Mouse (Mus musculus): ENCODE measurements around the gene Lingo4. TPM values are rescaled to one million over a fixed set of nuclear protein-coding genes. Genes with fewer than 3 reads are reported as not detected.
A peak's percentile ranks its signal among the peaks of the same experiment; 100 is the strongest.

Gene Lingo4
- total and polyA plus RNA-seq, 3 experiments, result not detected

GRCm38 (mm10) chr3:94441182-94441581 lies 42.9 kb downstream of the Lingo4 start:
- Histone ChIP-seq H3K4me2 (ENCODE audit: insufficient read depth, low read depth, poor library complexity, severe bottlenecking) (no peak overlapping the region), H3K27me3 (replicated peaks) (peaks cover 1% of the 10 kb centered on the region), H3K36me3 (replicated peaks in 1 of 2; ENCODE audit: control insufficient read depth in 1 of 2, insufficient read depth in 1 of 2, low read length in 1 of 2) (peaks cover 11 to 20% of the 10 kb centered on the region in 2 experiments), H3K9me3 (replicated peaks; ENCODE audit: low read length) (no peaks in the 10 kb centered on the region), H3K4me3 (replicated peaks in 1 of 3; ENCODE audit: low read depth in 2 of 3, low read length in 2 of 3, poor library complexity in 1 of 3) (no peak overlapping the region), H3K4me1 (ENCODE audit: control insufficient read depth in 1 of 2, insufficient read depth in 2 of 2) (peaks cover 6 to 14% of the 10 kb centered on the region in 2 experiments; a peak in 3 of 4 replicates), H3K9ac (ENCODE audit: insufficient read depth, low read depth) (no peak overlapping the region), H3K27ac (ENCODE audit: insufficient read depth, low read depth) (no peak overlapping the region), H3K79me2 (replicated peaks; ENCODE audit: control insufficient read depth, extremely low read depth, insufficient read depth, poor library complexity, severe bottlenecking) (peaks cover 15% of the 10 kb centered on the region)
- TF ChIP-seq NRF1 (IDR thresholded peaks at IDR 0.05; ENCODE audit: low read depth, low read length) (no peak), CTCF (conservative IDR thresholded peaks at IDR 0.05 in 1 of 2, IDR thresholded peaks at IDR 0.05 in 1 of 2; ENCODE audit: low read depth in 2 of 2, low read length in 2 of 2) (peak; percentile 49 to 60), PAX5 (IDR thresholded peaks at IDR 0.05; ENCODE audit: low read length) (no peak), RAD21 (IDR thresholded peaks at IDR 0.05; ENCODE audit: low read depth, low read length) (peak; percentile 20), ZNF384 (IDR thresholded peaks at IDR 0.05; ENCODE audit: low read depth, low read length) (no peak), MAZ (IDR thresholded peaks at IDR 0.05; ENCODE audit: low read depth, low read length) (no peak), SMC3 (IDR thresholded peaks at IDR 0.05; ENCODE audit: low read depth, low read length) (peak; percentile 34), IRF4 (IDR thresholded peaks at IDR 0.05; ENCODE audit: low read depth, low read length) (no peak), NELFE (IDR thresholded peaks at IDR 0.05; ENCODE audit: low read depth, low read length) (no peak)
- in situ Hi-C loops (cut with MboI; ENCODE audit: low pct_ligation_motif_present, low pct_unique_long_range_greater_than_20kb, low sequenced_read_pairs), result no loop called here
- DNase-seq (ENCODE audit: extremely low read depth), result peak; percentile 47
- dilution Hi-C loops (cut with MboI; ENCODE audit: extremely low pct_ligation_motif_present, extremely low pct_unique_long_range_greater_than_20kb, low sequenced_read_pairs), result no loop called here

GRCm38 (mm10) chr3:94442951-94443596 lies 44.8 kb downstream of the Lingo4 start, which contains the start of gene Mrpl9:
Gene Mrpl9 (plus strand): TSS chr3:94443318.
- H3K27me3 ChIP-seq (replicated peaks), result peaks cover 1% of the 10 kb centered on the region
- H3K36me3 ChIP-seq (replicated peaks in 1 of 2; ENCODE audit: control insufficient read depth in 1 of 2, insufficient read depth in 1 of 2, low read length in 1 of 2), result peaks cover 27 to 38% of the 10 kb centered on the region in 2 experiments
- peaks cover 6 to 14% of the 10 kb centered on the region in 2 experiments; a peak in 3 of 4 replicates for H3K4me1 ChIP-seq (ENCODE audit: control insufficient read depth in 1 of 2, insufficient read depth in 2 of 2)
- peak within 1 kb of the TSS; percentile 93 to 98 (median 96) for H3K4me3 ChIP-seq (replicated peaks in 1 of 3; ENCODE audit: low read depth in 2 of 3, low read length in 2 of 3, poor library complexity in 1 of 3)
- peak within 1 kb of the TSS; percentile 71 for H3K4me2 ChIP-seq (ENCODE audit: insufficient read depth, low read depth, poor library complexity, severe bottlenecking)
- peak within 1 kb of the TSS; percentile 75 for H3K9ac ChIP-seq (ENCODE audit: insufficient read depth, low read depth)
- H3K9me3 ChIP-seq (replicated peaks; ENCODE audit: low read length), result peaks cover 4% of the 10 kb centered on the region
- in situ Hi-C loops (cut with MboI; ENCODE audit: low pct_ligation_motif_present, low pct_unique_long_range_greater_than_20kb, low sequenced_read_pairs) (no loop called here), dilution Hi-C loops (cut with MboI; ENCODE audit: extremely low pct_ligation_motif_present, extremely low pct_unique_long_range_greater_than_20kb, low sequenced_read_pairs) (no loop called here)
- H3K79me2 ChIP-seq (replicated peaks; ENCODE audit: control insufficient read depth, extremely low read depth, insufficient read depth, poor library complexity, severe bottlenecking), result peaks cover 15% of the 10 kb centered on the region
- DNase-seq (ENCODE audit: extremely low read depth), result peak; percentile 93
- H3K27ac ChIP-seq (ENCODE audit: insufficient read depth, low read depth), result peak within 1 kb of the TSS; percentile 2; the same call in 1 of the 2 replicates
- peak; percentile 90 for TF ChIP-seq MAX (IDR thresholded peaks at IDR 0.05; ENCODE audit: low read length)
- no peak for TF ChIP-seq JUN (IDR thresholded peaks at IDR 0.05; ENCODE audit: insufficient read depth, low read depth, low read length)
- TF ChIP-seq CHD1 (IDR thresholded peaks at IDR 0.05; ENCODE audit: low read depth, low read length), result no peak
- no peak for TF ChIP-seq E2F4 (IDR thresholded peaks at IDR 0.05; ENCODE audit: insufficient replicate concordance, low read depth, low read length)
- TF ChIP-seq RAD21 (IDR thresholded peaks at IDR 0.05; ENCODE audit: low read depth, low read length), result no peak
- 0 out of 2 replicates have a peak, but pooled peaks have one; percentile 41 for TF ChIP-seq MYC (IDR thresholded peaks at IDR 0.05; ENCODE audit: low read depth, low read length)
- TF ChIP-seq SIN3A (IDR thresholded peaks at IDR 0.05; ENCODE audit: low read length), result peak; percentile 62
- TF ChIP-seq UBTF (IDR thresholded peaks at IDR 0.05; ENCODE audit: low read depth, low read length), result no peak
- TF ChIP-seq IRF4 (IDR thresholded peaks at IDR 0.05; ENCODE audit: low read depth, low read length), result peak; percentile 44
- peak; percentile 89 for TF ChIP-seq ZMIZ1 (IDR thresholded peaks at IDR 0.05; ENCODE audit: low read depth, low read length)
- peak; percentile 95 for TF ChIP-seq TCF12 (IDR thresholded peaks at IDR 0.05; ENCODE audit: low read depth, low read length)
- no peak for TF ChIP-seq MAFK (IDR thresholded peaks at IDR 0.05; ENCODE audit: insufficient replicate concordance, low read length)
- no peak; the same call in 1 of the 2 replicates for TF ChIP-seq ETS1 (conservative IDR thresholded peaks at IDR 0.05; ENCODE audit: low read depth, low read length)
- TF ChIP-seq ZNF384 (IDR thresholded peaks at IDR 0.05; ENCODE audit: low read depth, low read length), result peak; percentile 99
- peak; percentile 84 for TF ChIP-seq HCFC1 (IDR thresholded peaks at IDR 0.05; ENCODE audit: low read depth, low read length)
- TF ChIP-seq EP300 (IDR thresholded peaks at IDR 0.05; ENCODE audit: low read length), result no peak
- TF ChIP-seq NELFE (IDR thresholded peaks at IDR 0.05; ENCODE audit: low read depth, low read length), result peak; percentile 97
- peak; percentile 85 for TF ChIP-seq TBP (conservative IDR thresholded peaks at IDR 0.05; ENCODE audit: low read depth, low read length)
- TF ChIP-seq MAZ (IDR thresholded peaks at IDR 0.05; ENCODE audit: low read depth, low read length), result 0 out of 2 replicates have a peak, but pooled peaks have one; percentile 52
- no peak for TF ChIP-seq PAX5 (IDR thresholded peaks at IDR 0.05; ENCODE audit: low read length)
- 0 out of 2 replicates have a peak, but pooled peaks have one; percentile 30 for TF ChIP-seq MEF2A (IDR thresholded peaks at IDR 0.05; ENCODE audit: borderline replicate concordance, low read depth, low read length)
- TF ChIP-seq GABPA (IDR thresholded peaks at IDR 0.05; ENCODE audit: insufficient replicate concordance, low read depth, low read length), result no peak
- no peak for TF ChIP-seq SMC3 (IDR thresholded peaks at IDR 0.05; ENCODE audit: low read depth, low read length)
- peak; percentile 66; the same call in 1 of the 2 replicates for TF ChIP-seq POLR2AphosphoS2 (IDR thresholded peaks at IDR 0.05; ENCODE audit: low read depth, low read length)
- TF ChIP-seq RCOR1 (conservative IDR thresholded peaks at IDR 0.05; ENCODE audit: low read depth, low read length), result no peak
- TF ChIP-seq USF1 (IDR thresholded peaks at IDR 0.05; ENCODE audit: low read depth, low read length), result no peak
- peak; percentile 74; the same call in 1 of the 2 replicates for TF ChIP-seq KAT2A (IDR thresholded peaks at IDR 0.05; ENCODE audit: insufficient replicate concordance, low read length)
